Mouse (Mus musculus): ENCODE measurements around the gene Olfr495. TPM values are rescaled to one million over a fixed set of nuclear protein-coding genes. Genes with fewer than 3 reads are reported as not detected.

The Olfr495 gene
- not detected in 2 replicates for polyA plus RNA-seq (2015; fragmentation: Nextera tagmentation; extraction: Ambion mirVana)

DNA sequence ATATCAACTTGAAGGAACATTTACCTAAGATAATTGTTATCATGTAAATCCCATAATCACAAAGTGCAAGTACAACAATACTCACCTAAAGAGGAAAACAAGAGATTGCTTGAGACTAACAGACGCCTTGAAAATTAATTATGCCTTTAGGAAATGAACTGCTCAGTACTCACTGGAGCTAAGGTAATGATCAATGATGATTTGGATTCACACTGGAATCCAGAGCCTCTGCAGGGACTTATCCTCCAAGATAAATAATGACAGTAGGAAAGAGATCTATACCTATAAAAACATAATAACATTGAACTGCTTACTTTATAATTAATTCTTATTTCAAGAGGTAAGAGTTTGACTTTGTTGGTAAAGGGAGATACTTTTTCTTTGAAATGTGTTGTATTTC, at the start of gene Olfr495:
Olfr495 (plus strand) TSS at position 301 of the 400 bp plus-strand sequence.
- WGBS, result 57% methylated on average over 1 of the region's 1 CpGs
- TF ChIP-seq CTCF (IDR thresholded peaks at IDR 0.05; ENCODE audit: low read depth) (no peak), EP300 (optimal IDR thresholded peaks at IDR 0.05) (no peak)
- no peak within 1 kb of the TSS for H3K27ac ChIP-seq (replicated peaks)
- no peak within 1 kb of the TSS for H3K9ac ChIP-seq (ENCODE audit: low read length)
- no peaks in the 10 kb centered on the region for H3K4me1 ChIP-seq (replicated peaks; ENCODE audit: control insufficient read depth, insufficient read depth)
- H3K36me3 ChIP-seq (ENCODE audit: control insufficient read depth, insufficient read depth, low read length), result no peaks in the 10 kb centered on the region
- no peak for DNase-seq (ENCODE audit: low spot score)
- no peaks in the 10 kb centered on the region for H3K27me3 ChIP-seq (ENCODE audit: control insufficient read depth, insufficient read depth, low read length)
- H3K4me2 ChIP-seq (replicated peaks; ENCODE audit: low read depth), result no peak within 1 kb of the TSS
- ATAC-seq (ENCODE audit: low FRiP score, low TSS enrichment), result no peak
- H3K9me3 ChIP-seq (ENCODE audit: control insufficient read depth, low read length), result no peaks in the 10 kb centered on the region
- no peak within 1 kb of the TSS for H3K4me3 ChIP-seq (ENCODE audit: low read depth, low read length)

DNA sequence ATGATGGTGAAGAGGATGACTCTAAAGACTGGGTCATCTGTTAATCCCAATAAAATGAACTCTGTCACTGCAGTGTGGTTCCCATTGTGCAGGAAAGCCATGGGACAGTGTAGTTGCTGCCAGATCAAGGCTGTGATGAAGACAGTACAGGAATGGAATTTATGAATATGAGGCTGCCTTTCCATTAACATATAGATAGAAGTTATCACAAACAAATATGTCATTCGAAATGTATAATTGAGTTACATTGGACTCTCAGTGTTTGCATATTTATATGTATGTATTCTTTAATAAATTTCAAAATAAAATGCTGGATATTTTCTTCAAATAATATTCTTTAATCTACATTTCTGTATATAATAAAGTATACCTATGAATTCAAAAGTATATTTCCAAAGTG, 46.1 kb upstream of the Olfr495 start, which contains the start of gene Olfr493:
Olfr493 (minus strand) TSS at position 101 of the 400 bp plus-strand sequence.
- no peaks in the 10 kb centered on the region for H3K9me3 ChIP-seq (ENCODE audit: control insufficient read depth, low read length)
- no peak for ATAC-seq (ENCODE audit: low FRiP score, low TSS enrichment)
- no peak within 1 kb of the TSS for H3K4me3 ChIP-seq (ENCODE audit: low read depth, low read length)
- no peak for DNase-seq (ENCODE audit: low spot score)
- no peaks in the 10 kb centered on the region for H3K4me1 ChIP-seq (replicated peaks; ENCODE audit: control insufficient read depth, insufficient read depth)
- no peaks in the 10 kb centered on the region for H3K27me3 ChIP-seq (ENCODE audit: control insufficient read depth, insufficient read depth, low read length)
- H3K4me2 ChIP-seq (replicated peaks; ENCODE audit: low read depth), result no peak within 1 kb of the TSS
- TF ChIP-seq CTCF (IDR thresholded peaks at IDR 0.05; ENCODE audit: low read depth), result no peak
- H3K36me3 ChIP-seq (ENCODE audit: control insufficient read depth, insufficient read depth, low read length), result no peaks in the 10 kb centered on the region
- WGBS, result 53% methylated on average over 1 of the region's 1 CpGs
- no peak within 1 kb of the TSS for H3K9ac ChIP-seq (ENCODE audit: low read length)
- no peak within 1 kb of the TSS for H3K27ac ChIP-seq (replicated peaks)

- no peak for DNase-seq (ENCODE audit: low spot score)
- Histone ChIP-seq H3K9ac (ENCODE audit: low read length) (no peak within 1 kb of the TSS), H3K4me2 (replicated peaks; ENCODE audit: low read depth) (no peak within 1 kb of the TSS), H3K4me1 (replicated peaks; ENCODE audit: control insufficient read depth, insufficient read depth) (no peaks in the 10 kb centered on the region), H3K27ac (replicated peaks) (no peak within 1 kb of the TSS), H3K4me3 (ENCODE audit: low read depth, low read length) (no peak within 1 kb of the TSS), H3K36me3 (ENCODE audit: control insufficient read depth, insufficient read depth, low read length) (no peaks in the 10 kb centered on the region), H3K27me3 (ENCODE audit: control insufficient read depth, insufficient read depth, low read length) (no peaks in the 10 kb centered on the region), H3K9me3 (ENCODE audit: control insufficient read depth, low read length) (no peaks in the 10 kb centered on the region)
- no peak for TF ChIP-seq EP300 (optimal IDR thresholded peaks at IDR 0.05)
- no peak for TF ChIP-seq CTCF (IDR thresholded peaks at IDR 0.05; ENCODE audit: low read depth)
- no peak for ATAC-seq (ENCODE audit: low FRiP score, low TSS enrichment)
- WGBS, result 70% methylated on average over 3 of the region's 3 CpGs
Observed at GRCm38 (mm10) chr7:108365035-108365434, 27.9 kb upstream of the Olfr495 start, which contains the start of gene Olfr494. TSS of gene Olfr494 (plus strand) at chr7:108365335.

- Histone ChIP-seq H3K4me1 (replicated peaks; ENCODE audit: control insufficient read depth, insufficient read depth) (no peaks in the 10 kb centered on the region), H3K4me3 (ENCODE audit: low read depth, low read length) (no peak within 1 kb of the TSS), H3K36me3 (ENCODE audit: control insufficient read depth, insufficient read depth, low read length) (no peaks in the 10 kb centered on the region), H3K9me3 (ENCODE audit: control insufficient read depth, low read length) (no peaks in the 10 kb centered on the region), H3K4me2 (replicated peaks; ENCODE audit: low read depth) (no peak within 1 kb of the TSS), H3K9ac (ENCODE audit: low read length) (no peak within 1 kb of the TSS), H3K27me3 (ENCODE audit: control insufficient read depth, insufficient read depth, low read length) (no peaks in the 10 kb centered on the region), H3K27ac (replicated peaks) (no peak within 1 kb of the TSS)
- DNase-seq (ENCODE audit: low spot score) (no peak), ATAC-seq (ENCODE audit: low FRiP score, low TSS enrichment) (no peak)
- TF ChIP-seq CTCF (IDR thresholded peaks at IDR 0.05; ENCODE audit: low read depth), result no peak
- no peak for TF ChIP-seq EP300 (optimal IDR thresholded peaks at IDR 0.05)
- WGBS, result 79% methylated on average over 2 of the region's 2 CpGs
Observed at GRCm38 (mm10) chr7:108420121-108420520, 27.2 kb downstream of the Olfr495 start, which contains the start of gene Olfr497. TSS of gene Olfr497 (plus strand) at chr7:108420421.

Other genes starting within 250 kb of the Olfr495 start
- gene Olfr485, start 233.3 kb upstream of the Olfr495 start, polyA plus RNA-seq (2015; fragmentation: Nextera tagmentation; extraction: Ambion mirVana), result not detected in 2 replicates
- gene Olfr486, start 220.4 kb upstream of the Olfr495 start, polyA plus RNA-seq (2015; fragmentation: Nextera tagmentation; extraction: Ambion mirVana), result not detected in 2 replicates
- not detected in 2 replicates for gene Olfr487, start 178.5 kb upstream of the Olfr495 start, polyA plus RNA-seq (2015; fragmentation: Nextera tagmentation; extraction: Ambion mirVana)
- not detected in 2 replicates for gene Olfr488, start 134.8 kb upstream of the Olfr495 start, polyA plus RNA-seq (2015; fragmentation: Nextera tagmentation; extraction: Ambion mirVana)
- not detected in 2 replicates for gene Olfr490, start 104.2 kb upstream of the Olfr495 start, polyA plus RNA-seq (2015; fragmentation: Nextera tagmentation; extraction: Ambion mirVana)
- gene Olfr491, start 79.7 kb upstream of the Olfr495 start, polyA plus RNA-seq (2015; fragmentation: Nextera tagmentation; extraction: Ambion mirVana), result not detected in 2 replicates
- not detected in 2 replicates for gene Olfr492, start 69.5 kb upstream of the Olfr495 start, polyA plus RNA-seq (2015; fragmentation: Nextera tagmentation; extraction: Ambion mirVana)
- not detected in 2 replicates for gene Olfr493, start 46.2 kb upstream of the Olfr495 start, polyA plus RNA-seq (2015; fragmentation: Nextera tagmentation; extraction: Ambion mirVana)
- gene Olfr494, start 27.8 kb upstream of the Olfr495 start, polyA plus RNA-seq (2015; fragmentation: Nextera tagmentation; extraction: Ambion mirVana), result not detected in 2 replicates
- gene Olfr497, start 27.3 kb downstream of the Olfr495 start, polyA plus RNA-seq (2015; fragmentation: Nextera tagmentation; extraction: Ambion mirVana), result not detected in 2 replicates
- not detected in 2 replicates for gene Olfr498, start 72.2 kb downstream of the Olfr495 start, polyA plus RNA-seq (2015; fragmentation: Nextera tagmentation; extraction: Ambion mirVana)
- gene Olfr502, start 131.9 kb downstream of the Olfr495 start, polyA plus RNA-seq (2015; fragmentation: Nextera tagmentation; extraction: Ambion mirVana), result not detected in 2 replicates
- not detected in 2 replicates for gene Olfr503, start 151.4 kb downstream of the Olfr495 start, polyA plus RNA-seq (2015; fragmentation: Nextera tagmentation; extraction: Ambion mirVana)
- gene Olfr504, start 172.6 kb downstream of the Olfr495 start, polyA plus RNA-seq (2015; fragmentation: Nextera tagmentation; extraction: Ambion mirVana), result not detected in 2 replicates
- gene Olfr506, start 217.6 kb downstream of the Olfr495 start, polyA plus RNA-seq (2015; fragmentation: Nextera tagmentation; extraction: Ambion mirVana), result not detected in 2 replicates
- not detected in 2 replicates for gene Olfr507, start 228.6 kb downstream of the Olfr495 start, polyA plus RNA-seq (2015; fragmentation: Nextera tagmentation; extraction: Ambion mirVana)
- not detected in 2 replicates for gene Olfr508, start 236.8 kb downstream of the Olfr495 start, polyA plus RNA-seq (2015; fragmentation: Nextera tagmentation; extraction: Ambion mirVana)